Mouse (Mus musculus) testis, adult 2 months (tissue): ENCODE results near the gene Ttc19.

Source experiments
- CTCF ChIP-seq: fragments of 200-500 bp; IDR thresholded peaks from 2 replicates; pipeline ENCODE4 v1.5.1; 2012; ENCODE audit warnings: low read depth, mild to moderate bottlenecking, inconsistent platforms, low read length, moderate library complexity; ENCODE audit not compliant: control insufficient read depth, insufficient read depth, insufficient replicate concordance
- POLR2A ChIP-seq: fragments of 200-500 bp; IDR thresholded peaks from 2 replicates; pipeline ENCODE4 v1.6.1; 2012; ENCODE audit warnings: low read depth, mild to moderate bottlenecking, inconsistent platforms, low read length, moderate library complexity; ENCODE audit not compliant: control insufficient read depth

GRCm38 (mm10) chr11:62248401-62249244 is 32.6 kb upstream of the Ttc19 start, which contains the start of gene Adora2b:
- TF ChIP-seq CTCF = no peak
- TF ChIP-seq POLR2A = no peak
